Mouse (Mus musculus): ENCODE data around the gene Sorbs2. TPM values are rescaled to one million over a fixed set of nuclear protein-coding genes. Genes with fewer than 3 reads are reported as not detected.

The Sorbs2 gene
- polyA plus RNA-seq, 1 experiment, result 0.09 TPM

- no peak overlapping the region for H3ac ChIP-seq (ENCODE audit: control insufficient read depth, insufficient read length, low read depth)
- H3K27me3 ChIP-seq (ENCODE audit: control insufficient read depth, insufficient read depth, insufficient read length), result no peaks in the 10 kb centered on the region
- H3K36me3 ChIP-seq (ENCODE audit: control insufficient read depth, insufficient read depth), result no peaks in the 10 kb centered on the region
- H3K4me3 ChIP-seq (ENCODE audit: insufficient read depth, poor library complexity, severe bottlenecking), result no peak overlapping the region
- no peaks in the 10 kb centered on the region for H3K79me2 ChIP-seq (ENCODE audit: control insufficient read depth, insufficient read depth)
- TF ChIP-seq MYOD1 (IDR thresholded peaks at IDR 0.05; ENCODE audit: control insufficient read depth, insufficient read length, low read depth) (no peak), MYOG (IDR thresholded peaks at IDR 0.05; ENCODE audit: control insufficient read depth, extremely low read depth, insufficient read length) (no peak), MAX (IDR thresholded peaks at IDR 0.05) (no peak), USF1 (IDR thresholded peaks at IDR 0.05; ENCODE audit: low read depth) (no peak), CEBPB (IDR thresholded peaks at IDR 0.05; ENCODE audit: low read depth) (no peak), CTCF (IDR thresholded peaks at IDR 0.05; ENCODE audit: control insufficient read depth, insufficient read depth, insufficient read length) (no peak), FOSL1 (IDR thresholded peaks at IDR 0.05; ENCODE audit: insufficient read depth, low read length, poor library complexity, severe bottlenecking) (no peak)
- no peaks in the 10 kb centered on the region for H3K79me3 ChIP-seq (ENCODE audit: low read depth)
Measured at GRCm38 (mm10) chr8:45637745-45638144, 130.2 kb downstream of the Sorbs2 start.

- no peaks in the 10 kb centered on the region for H3K27me3 ChIP-seq (ENCODE audit: control insufficient read depth, insufficient read depth, insufficient read length)
- H3ac ChIP-seq (ENCODE audit: control insufficient read depth, insufficient read length, low read depth), result no peak overlapping the region
- no peaks in the 10 kb centered on the region for H3K36me3 ChIP-seq (ENCODE audit: control insufficient read depth, insufficient read depth)
- no peak overlapping the region for H3K4me3 ChIP-seq (ENCODE audit: insufficient read depth, poor library complexity, severe bottlenecking)
- no peaks in the 10 kb centered on the region for H3K79me3 ChIP-seq (ENCODE audit: low read depth)
- TF ChIP-seq MAX (IDR thresholded peaks at IDR 0.05), result no peak
- TF ChIP-seq CEBPB (IDR thresholded peaks at IDR 0.05; ENCODE audit: low read depth), result no peak
- no peak for TF ChIP-seq CTCF (IDR thresholded peaks at IDR 0.05; ENCODE audit: control insufficient read depth, insufficient read depth, insufficient read length)
- TF ChIP-seq MYOD1 (IDR thresholded peaks at IDR 0.05; ENCODE audit: control insufficient read depth, insufficient read length, low read depth), result no peak
- TF ChIP-seq MYOG (IDR thresholded peaks at IDR 0.05; ENCODE audit: control insufficient read depth, extremely low read depth, insufficient read length), result no peak
- TF ChIP-seq USF1 (IDR thresholded peaks at IDR 0.05; ENCODE audit: low read depth), result no peak
- TF ChIP-seq FOSL1 (IDR thresholded peaks at IDR 0.05; ENCODE audit: insufficient read depth, low read length, poor library complexity, severe bottlenecking), result no peak
- no peaks in the 10 kb centered on the region for H3K79me2 ChIP-seq (ENCODE audit: control insufficient read depth, insufficient read depth)
Measured at GRCm38 (mm10) chr8:45639444-45639843, 131.9 kb downstream of the Sorbs2 start.

- H3K4me3 ChIP-seq (ENCODE audit: insufficient read depth, poor library complexity, severe bottlenecking), result no peak overlapping the region
- H3K79me3 ChIP-seq (ENCODE audit: low read depth), result no peaks in the 10 kb centered on the region
- no peaks in the 10 kb centered on the region for H3K36me3 ChIP-seq (ENCODE audit: control insufficient read depth, insufficient read depth)
- TF ChIP-seq MYOD1 (IDR thresholded peaks at IDR 0.05; ENCODE audit: control insufficient read depth, insufficient read length, low read depth) (no peak), CEBPB (IDR thresholded peaks at IDR 0.05; ENCODE audit: low read depth) (no peak), FOSL1 (IDR thresholded peaks at IDR 0.05; ENCODE audit: insufficient read depth, low read length, poor library complexity, severe bottlenecking) (no peak), MYOG (IDR thresholded peaks at IDR 0.05; ENCODE audit: control insufficient read depth, extremely low read depth, insufficient read length) (no peak), MAX (IDR thresholded peaks at IDR 0.05) (no peak), USF1 (IDR thresholded peaks at IDR 0.05; ENCODE audit: low read depth) (no peak), CTCF (IDR thresholded peaks at IDR 0.05; ENCODE audit: control insufficient read depth, insufficient read depth, insufficient read length) (no peak)
- H3ac ChIP-seq (ENCODE audit: control insufficient read depth, insufficient read length, low read depth), result no peak overlapping the region
- no peaks in the 10 kb centered on the region for H3K79me2 ChIP-seq (ENCODE audit: control insufficient read depth, insufficient read depth)
- no peaks in the 10 kb centered on the region for H3K27me3 ChIP-seq (ENCODE audit: control insufficient read depth, insufficient read depth, insufficient read length)
Measured at GRCm38 (mm10) chr8:45644651-45645050, 137.1 kb downstream of the Sorbs2 start.

GRCm38 (mm10) chr8:45649063-45649462 is 141.5 kb downstream of the Sorbs2 start:
- TF ChIP-seq MAX (IDR thresholded peaks at IDR 0.05) (no peak), CEBPB (IDR thresholded peaks at IDR 0.05; ENCODE audit: low read depth) (no peak), MYOG (IDR thresholded peaks at IDR 0.05; ENCODE audit: control insufficient read depth, extremely low read depth, insufficient read length) (no peak), CTCF (IDR thresholded peaks at IDR 0.05; ENCODE audit: control insufficient read depth, insufficient read depth, insufficient read length) (no peak), FOSL1 (IDR thresholded peaks at IDR 0.05; ENCODE audit: insufficient read depth, low read length, poor library complexity, severe bottlenecking) (no peak), MYOD1 (IDR thresholded peaks at IDR 0.05; ENCODE audit: control insufficient read depth, insufficient read length, low read depth) (no peak), USF1 (IDR thresholded peaks at IDR 0.05; ENCODE audit: low read depth) (no peak)
- Histone ChIP-seq H3K79me3 (ENCODE audit: low read depth) (no peaks in the 10 kb centered on the region), H3K4me3 (ENCODE audit: insufficient read depth, poor library complexity, severe bottlenecking) (no peak overlapping the region), H3K27me3 (ENCODE audit: control insufficient read depth, insufficient read depth, insufficient read length) (no peaks in the 10 kb centered on the region), H3K36me3 (ENCODE audit: control insufficient read depth, insufficient read depth) (no peaks in the 10 kb centered on the region), H3K79me2 (ENCODE audit: control insufficient read depth, insufficient read depth) (no peaks in the 10 kb centered on the region), H3ac (ENCODE audit: control insufficient read depth, insufficient read length, low read depth) (no peak overlapping the region)

- TF ChIP-seq CEBPB (IDR thresholded peaks at IDR 0.05; ENCODE audit: low read depth) (no peak), MYOG (IDR thresholded peaks at IDR 0.05; ENCODE audit: control insufficient read depth, extremely low read depth, insufficient read length) (no peak), CTCF (IDR thresholded peaks at IDR 0.05; ENCODE audit: control insufficient read depth, insufficient read depth, insufficient read length) (no peak), MAX (IDR thresholded peaks at IDR 0.05) (no peak)
- H3K79me2 ChIP-seq (ENCODE audit: control insufficient read depth, insufficient read depth), result no peaks in the 10 kb centered on the region
- H3K79me3 ChIP-seq (ENCODE audit: low read depth), result no peaks in the 10 kb centered on the region
- H3ac ChIP-seq (ENCODE audit: control insufficient read depth, insufficient read length, low read depth), result no peak overlapping the region
- H3K36me3 ChIP-seq (ENCODE audit: control insufficient read depth, insufficient read depth), result no peaks in the 10 kb centered on the region
- no peak overlapping the region for H3K4me3 ChIP-seq (ENCODE audit: insufficient read depth, poor library complexity, severe bottlenecking)
- H3K27me3 ChIP-seq (ENCODE audit: control insufficient read depth, insufficient read depth, insufficient read length), result no peaks in the 10 kb centered on the region
Measured at GRCm38 (mm10) chr8:45649966-45650365, 142.4 kb downstream of the Sorbs2 start.

- no peaks in the 10 kb centered on the region for H3K27me3 ChIP-seq (ENCODE audit: control insufficient read depth, insufficient read depth, insufficient read length)
- no peaks in the 10 kb centered on the region for H3K79me2 ChIP-seq (ENCODE audit: control insufficient read depth, insufficient read depth)
- TF ChIP-seq FOSL1 (IDR thresholded peaks at IDR 0.05; ENCODE audit: insufficient read depth, low read length, poor library complexity, severe bottlenecking), result no peak
- no peak for TF ChIP-seq USF1 (IDR thresholded peaks at IDR 0.05; ENCODE audit: low read depth)
- no peak for TF ChIP-seq CEBPB (IDR thresholded peaks at IDR 0.05; ENCODE audit: low read depth)
- TF ChIP-seq MYOD1 (IDR thresholded peaks at IDR 0.05; ENCODE audit: control insufficient read depth, insufficient read length, low read depth), result no peak
- TF ChIP-seq MYOG (IDR thresholded peaks at IDR 0.05; ENCODE audit: control insufficient read depth, extremely low read depth, insufficient read length), result no peak
- no peak for TF ChIP-seq MAX (IDR thresholded peaks at IDR 0.05)
- no peak for TF ChIP-seq CTCF (IDR thresholded peaks at IDR 0.05; ENCODE audit: control insufficient read depth, insufficient read depth, insufficient read length)
- H3ac ChIP-seq (ENCODE audit: control insufficient read depth, insufficient read length, low read depth), result no peak overlapping the region
- no peaks in the 10 kb centered on the region for H3K79me3 ChIP-seq (ENCODE audit: low read depth)
- H3K36me3 ChIP-seq (ENCODE audit: control insufficient read depth, insufficient read depth), result no peaks in the 10 kb centered on the region
- no peak overlapping the region for H3K4me3 ChIP-seq (ENCODE audit: insufficient read depth, poor library complexity, severe bottlenecking)
Measured at GRCm38 (mm10) chr8:45658021-45658420, 150.4 kb downstream of the Sorbs2 start.
